7 mouse cellular contexts compared by ENCODE assay signal in the genomic region with DNA sequence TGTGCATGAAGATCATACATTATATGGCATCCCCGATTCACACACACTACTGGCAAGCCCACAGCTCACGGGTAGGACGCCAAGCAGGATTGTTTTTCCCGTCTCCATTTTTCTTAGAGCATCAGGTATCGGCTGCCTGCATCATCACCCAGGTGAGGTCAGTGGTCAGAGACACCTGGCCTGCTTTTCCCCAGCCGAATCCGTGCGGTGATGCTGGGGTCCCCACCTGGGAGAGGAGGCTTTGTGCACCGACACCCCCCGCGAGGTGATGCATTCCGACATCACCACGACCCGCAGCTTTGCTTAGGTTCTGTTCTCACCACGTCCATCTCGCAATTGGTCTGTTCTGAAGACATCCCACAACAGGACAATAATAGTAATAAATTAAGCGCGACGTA. TPM values are rescaled to one million over a fixed set of nuclear protein-coding genes. Genes with fewer than 3 reads are reported as not detected.
DNase-seq lines count a peak whose midpoint lies in the region; TF ChIP-seq lines count a peak whose summit lies in the region.

No protein-coding gene starts in this region.

- peaks cover 34% of the 10 kb centered on the region for H3K27me3 ChIP-seq in forebrain, embryonic 10.5 days (ENCODE audit: poor library complexity, severe bottlenecking)

- no peaks in the 10 kb centered on the region for H3K36me3 ChIP-seq in forebrain, embryonic 10.5 days (replicated peaks)

- TF ChIP-seq CTCF in brain, embryonic 14.5 days (IDR thresholded peaks at IDR 0.05; ENCODE audit: borderline replicate concordance, extremely low read depth, insufficient read depth, insufficient read length): no peak
- no peak for TF ChIP-seq CTCF in olfactory bulb, adult 2 months (IDR thresholded peaks at IDR 0.05; ENCODE audit: insufficient read depth, low read depth, low read length)

- 0 out of 2 replicates have a peak, but pooled peaks cover under 1% of the 10 kb centered on the region for H3K9me3 ChIP-seq in forebrain, embryonic 10.5 days

- H3K4me1 ChIP-seq in forebrain, embryonic 10.5 days: peaks cover 8% of the 10 kb centered on the region
- peaks cover 3% of the 10 kb centered on the region; the same call in 1 of the 2 replicates for H3K4me1 ChIP-seq in olfactory bulb, adult 2 months (ENCODE audit: control insufficient read depth, insufficient read depth, low read length)

- H3K4me3 ChIP-seq in forebrain, embryonic 10.5 days: peak overlapping the region; percentile 76
- H3K4me3 ChIP-seq in olfactory bulb, adult 2 months (ENCODE audit: insufficient read depth, low read depth, low read length): peak overlapping the region; percentile 92

- WGBS in forebrain, embryonic 10.5 days: 4% methylated on average over 19 of the region's 19 CpGs
- WGBS in olfactory bulb, adult 2 months: under 1% methylated on average over 19 of the region's 19 CpGs

- TF ChIP-seq POLR2A in brain, embryonic 14.5 days (IDR thresholded peaks at IDR 0.05; ENCODE audit: borderline replicate concordance, extremely low read depth, insufficient read depth, insufficient read length, poor library complexity, severe bottlenecking): no peak
- TF ChIP-seq POLR2A in olfactory bulb, adult 2 months (IDR thresholded peaks at IDR 0.05; ENCODE audit: insufficient read depth, low read depth, low read length): no peak

- H3K27ac ChIP-seq in forebrain, embryonic 10.5 days: peak overlapping the region; percentile 81
- H3K27ac ChIP-seq in olfactory bulb, adult 2 months (ENCODE audit: insufficient read depth, low read depth, low read length): no peak overlapping the region

- intact Hi-C loops in left cerebral cortex, postnatal 25 days (cut with DNase I): no loop called here
- intact Hi-C loops in left cerebral cortex, postnatal 36 days (cut with DNase I): no loop called here

- DNase-seq in left cerebral cortex, postnatal 25 days (ENCODE audit: low spot score in 2 of 2): peak; percentile 10 to 40
- no peak for DNase-seq in left cerebral cortex, postnatal 36 days (ENCODE audit: low spot score in 2 of 2)
- peak; percentile 44 for DNase-seq in brain, embryonic 14.5 days (ENCODE audit: low read depth)
- no peak for DNase-seq in forebrain, embryonic 10.5 days (ENCODE audit: extremely low spot score, low spot score)
- DNase-seq in layer of hippocampus, postnatal 36 days: peak; percentile 23 to 26
- DNase-seq in adipocyte (ENCODE audit: low spot score): no peak

RNA-seq across cellular contexts. Expression of a gene that starts 0.6 kb away (rescaled TPM):
- 10 to 100 TPM; 37.7 to 38.1 TPM for total RNA-seq in left cerebral cortex, postnatal 25 days (2021)
- total RNA-seq in left cerebral cortex, postnatal 36 days (2021): 10 to 100 TPM; 37.0 to 38.6 TPM
- 19.7 and 27.7 TPM in 2 replicates for polyA plus RNA-seq in brain, embryonic 14.5 days (2012; rRNA removed)
- polyA plus RNA-seq in forebrain, embryonic 10.5 days (2016; fragmentation: Nextera tagmentation; extraction: Ambion mirVana): 0.97 and 1.3 TPM in 2 replicates
- 10 to 100 TPM; 34.9 to 38.4 TPM for total RNA-seq in layer of hippocampus, postnatal 36 days (2021)
- not detected in 2 replicates for polyA plus RNA-seq in olfactory bulb, adult 2 months (2012; ENCODE audit: insufficient read depth, insufficient read length, low replicate concordance, missing spikeins)

RNA-seq across cellular contexts. Expression of a gene that starts 55.6 kb away (rescaled TPM):
- total RNA-seq in left cerebral cortex, postnatal 25 days (2021): 10 to 100 TPM; 24.1 to 27.6 TPM
- total RNA-seq in left cerebral cortex, postnatal 36 days (2021): 10 to 100 TPM; 25.8 to 26.3 TPM
- polyA plus RNA-seq in brain, embryonic 14.5 days (2012; rRNA removed): 7.1 and 8.3 TPM in 2 replicates
- 5.3 and 5.8 TPM in 2 replicates for polyA plus RNA-seq in forebrain, embryonic 10.5 days (2016; fragmentation: Nextera tagmentation; extraction: Ambion mirVana)
- 10 to 100 TPM; 27.6 to 31.3 TPM for total RNA-seq in layer of hippocampus, postnatal 36 days (2021)
- polyA plus RNA-seq in olfactory bulb, adult 2 months (2012; ENCODE audit: insufficient read depth, insufficient read length, low replicate concordance, missing spikeins): not detected in 2 replicates

RNA-seq across cellular contexts. Expression of a gene that starts 56.0 kb away (rescaled TPM):
- total RNA-seq in left cerebral cortex, postnatal 25 days (2021): 10 to 100 TPM; 28.7 to 31.8 TPM
- 10 to 100 TPM; 26.0 to 34.2 TPM for total RNA-seq in left cerebral cortex, postnatal 36 days (2021)
- polyA plus RNA-seq in brain, embryonic 14.5 days (2012; rRNA removed): 18.5 and 19.0 TPM in 2 replicates
- 71.9 and 74.4 TPM in 2 replicates for polyA plus RNA-seq in forebrain, embryonic 10.5 days (2016; fragmentation: Nextera tagmentation; extraction: Ambion mirVana)
- 10 to 100 TPM; 30.1 to 36.1 TPM for total RNA-seq in layer of hippocampus, postnatal 36 days (2021)
- not detected in 2 replicates for polyA plus RNA-seq in olfactory bulb, adult 2 months (2012; ENCODE audit: insufficient read depth, insufficient read length, low replicate concordance, missing spikeins)

Comparison
In these comparisons a context has a peak if more than half of its experiments do, and no peak if none do; other contexts are left out.
1. DNase-seq: peak in left cerebral cortex, postnatal 25 days (2 of 2), brain, embryonic 14.5 days (single experiment) and layer of hippocampus, postnatal 36 days (2 of 2); none in left cerebral cortex, postnatal 36 days (0 of 2), forebrain, embryonic 10.5 days (single experiment) and adipocyte (single experiment).